In the genomic region with DNA sequence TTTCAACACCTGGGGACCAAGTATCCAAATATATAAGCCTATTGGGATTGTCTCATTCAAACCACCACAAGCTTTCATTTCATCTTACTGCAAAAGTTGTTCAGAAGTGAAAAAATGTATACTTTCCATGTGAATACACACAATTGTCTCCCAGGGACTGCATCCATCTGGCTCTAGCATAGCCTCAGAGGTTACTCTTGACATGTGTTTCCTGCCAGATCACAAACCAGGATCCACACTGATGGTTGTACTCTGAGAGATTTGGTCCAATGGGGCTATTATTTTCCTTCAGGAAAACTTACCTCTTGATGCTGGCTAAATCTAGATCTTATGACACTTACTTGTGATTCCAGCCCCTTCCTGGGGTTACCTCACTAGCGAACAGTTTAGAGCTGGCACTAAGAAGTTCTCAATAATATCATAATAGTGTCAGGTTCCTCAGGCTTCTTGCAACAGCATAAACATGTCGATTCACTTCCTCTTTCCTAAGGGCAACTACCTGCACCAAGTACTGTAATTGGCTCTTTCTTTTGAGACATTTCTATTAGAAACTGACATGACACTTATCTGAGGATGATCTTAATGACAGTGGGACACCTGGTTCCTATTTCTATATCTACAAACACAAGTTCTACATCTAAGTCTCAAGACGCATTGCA, we compare ENCODE assay signal across 20 mouse cellular contexts.
"Had no signal": no experiment of that assay in that cellular context is flagged by ENCODE, and none has a peak within 500 bp of the region (broad histone marks: within the 10 kb centered on the region; RNA-seq: fewer than 3 reads in every experiment).

No protein-coding gene starts in this region.

- H3K36me3 ChIP-seq: liver, embryonic 15.5 days; midbrain, embryonic 10.5 days; midbrain, embryonic 12.5 days; neural tube, embryonic 13.5 days; neural tube, embryonic 15.5 days had no signal

- H3K27me3 ChIP-seq: liver, embryonic 15.5 days; midbrain, embryonic 12.5 days; neural tube, embryonic 13.5 days; neural tube, embryonic 15.5 days had no signal

- H3K9me3 ChIP-seq: liver, embryonic 15.5 days; midbrain, embryonic 10.5 days; midbrain, embryonic 12.5 days; neural tube, embryonic 13.5 days; neural tube, embryonic 15.5 days had no signal

- DNase-seq: liver, postnatal 0 days; lung, embryonic 14.5 days; lung, postnatal 10 days; lung, postnatal 4 days; midbrain, embryonic 14.5 days; retina, postnatal 1 day; right cerebral cortex, adult 18-20 months; right cerebral cortex, postnatal 25 days; right cerebral cortex, postnatal 4 days; spleen, adult 18-20 months; thymus, adult 18-20 months; thymus, postnatal 14 days; thymus, postnatal 36 days had no signal

- H3K4me3 ChIP-seq: liver, embryonic 15.5 days; midbrain, embryonic 10.5 days; midbrain, embryonic 12.5 days; myocyte; neural tube, embryonic 13.5 days; neural tube, embryonic 15.5 days had no signal

- ATAC-seq: liver, postnatal 0 days; midbrain, embryonic 16.5 days had no signal

- H3K4me1 ChIP-seq: liver, embryonic 15.5 days; midbrain, embryonic 10.5 days; midbrain, embryonic 12.5 days; neural tube, embryonic 13.5 days; neural tube, embryonic 15.5 days had no signal

- H3K27ac ChIP-seq: liver, embryonic 15.5 days; midbrain, embryonic 10.5 days; midbrain, embryonic 12.5 days; neural tube, embryonic 13.5 days; neural tube, embryonic 15.5 days had no signal
